Mouse (Mus musculus): ENCODE results near the gene Ggps1.

DNA sequence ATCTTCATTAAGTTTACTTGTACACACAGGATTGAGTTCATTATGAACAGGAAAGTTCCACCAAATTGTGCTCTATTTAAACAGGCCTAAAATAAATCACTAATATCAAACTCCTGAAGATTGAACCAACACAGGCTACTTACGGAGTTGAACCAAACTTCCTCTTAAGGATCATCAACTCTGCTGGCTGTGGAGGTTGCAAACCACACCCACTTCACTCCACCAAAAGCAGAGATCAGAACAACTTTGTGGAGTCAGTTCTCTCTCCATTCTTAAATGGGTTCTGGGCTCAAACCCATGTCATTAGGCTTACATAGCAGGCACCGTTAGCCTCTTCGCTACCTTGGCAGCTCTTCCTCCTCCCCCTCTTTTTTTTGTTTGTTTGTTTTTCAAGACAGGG is 44.4 kb downstream of the Ggps1 start:
- no peak for TF ChIP-seq MAX (IDR thresholded peaks at IDR 0.05; ENCODE audit: low read depth)
- TF ChIP-seq POLR2A (IDR thresholded peaks at IDR 0.05; ENCODE audit: insufficient read length, low read depth) = no peak
- TF ChIP-seq TCF12 (IDR thresholded peaks at IDR 0.05; ENCODE audit: insufficient read depth, poor library complexity, severe bottlenecking) = no peak
- no peak for TF ChIP-seq USF1 (IDR thresholded peaks at IDR 0.05; ENCODE audit: low read depth)
- TF ChIP-seq MYOD1 (IDR thresholded peaks at IDR 0.05; ENCODE audit: control insufficient read depth in 1 of 3, insufficient read length in 2 of 3, low read depth in 2 of 3) = no peak
- TF ChIP-seq CEBPB (IDR thresholded peaks at IDR 0.05; ENCODE audit: insufficient read depth, poor library complexity, severe bottlenecking) = no peak
- TF ChIP-seq E2F4 (IDR thresholded peaks at IDR 0.05; ENCODE audit: insufficient read depth) = no peak
- no peak for TF ChIP-seq MYOG (IDR thresholded peaks at IDR 0.05; ENCODE audit: control insufficient read depth in 1 of 3, insufficient read depth in 1 of 3, insufficient read length in 2 of 3, low read depth in 2 of 3)
